Mouse (Mus musculus) kidney, postnatal 14 days (tissue): Measurements from ENCODE around the gene Ikzf5.

Experiments
- DNase-seq: peaks from one replicate; pipeline ENCODE4 v3.0.0; 2022; ENCODE audit warnings: mixed read lengths

Ikzf5 gene

DNA sequence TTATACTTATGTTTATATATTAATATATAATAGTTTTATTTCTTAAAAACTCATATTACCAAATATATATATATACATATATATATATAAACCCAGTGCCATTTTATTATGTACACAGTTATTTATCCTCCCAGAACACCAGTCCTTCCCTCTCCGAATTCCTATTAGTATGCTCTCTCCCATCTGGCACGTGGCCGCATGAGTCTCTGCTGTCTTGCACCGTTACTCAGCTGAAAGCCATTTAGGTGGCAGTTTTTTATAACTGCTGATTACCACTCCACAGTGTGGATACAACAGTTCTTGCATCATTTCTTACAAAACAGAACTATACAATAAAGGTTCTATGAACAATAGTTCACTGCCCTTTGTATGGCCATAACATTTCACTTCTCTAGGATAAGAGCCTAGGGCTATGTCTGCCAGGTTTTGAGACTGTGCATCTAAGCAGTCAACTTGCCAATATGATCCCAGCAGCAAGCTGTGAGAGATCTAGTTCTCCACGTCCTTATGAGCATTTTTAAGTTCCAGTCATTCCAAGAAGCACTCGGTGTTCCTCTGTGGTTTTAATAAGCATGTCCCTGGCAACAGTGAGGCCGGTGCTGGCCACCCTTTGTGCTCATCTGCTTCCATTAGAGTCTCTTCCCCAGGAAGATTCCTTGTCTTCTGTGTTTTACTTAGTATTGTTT is 64.3 kb downstream of the Ikzf5 start:
- DNase-seq: no peak
